Mouse (Mus musculus) G1E (cell line): ENCODE measurements around the gene Epp13. TPM values are rescaled to one million over a fixed set of nuclear protein-coding genes. Genes with fewer than 3 reads are reported as not detected.
A peak's percentile ranks its signal among the peaks of the same experiment; 100 is the strongest.

Experiments
- ATAC-seq: 2 replicates; pipeline ENCODE4 v1.8.0; 2016; ENCODE audit warnings: mild to moderate bottlenecking; ENCODE audit not compliant: insufficient number of reproducible peaks, poor library complexity, low FRiP score, severe bottlenecking; ENCODE audit errors: extremely low read depth
- DNase-seq: peaks from one replicate; pipeline ENCODE4 v3.0.0; 2012; ENCODE audit warnings: low spot score
- H3K27me3 ChIP-seq: 2 replicates; pipeline ENCODE4 v1.6.1; 2012; ENCODE audit warnings: mild to moderate bottlenecking, low read length, inconsistent platforms; ENCODE audit not compliant: insufficient read depth
- H3K36me3 ChIP-seq: replicated peaks from 2 replicates; pipeline ENCODE3; 2012; ENCODE audit warnings: mild to moderate bottlenecking, inconsistent platforms
- H3K4me1 ChIP-seq: 2 replicates; pipeline ENCODE4 v1.6.1; 2012; ENCODE audit warnings: low read depth, low read length, inconsistent platforms, mixed read lengths; ENCODE audit not compliant: insufficient read depth
- H3K4me3 ChIP-seq: 2 replicates; pipeline ENCODE4 v1.5.1; 2012; ENCODE audit warnings: low read depth, mild to moderate bottlenecking, inconsistent platforms, low read length, moderate library complexity, mixed read lengths
- H3K9me3 ChIP-seq: replicated peaks from 2 replicates; pipeline ENCODE4 v1.6.1; 2012; ENCODE audit warnings: inconsistent platforms
- GATA1 ChIP-seq: IDR thresholded peaks from 2 replicates; pipeline ENCODE4 v1.6.1; 2012; ENCODE audit warnings: borderline replicate concordance, low read length, inconsistent platforms, mixed read lengths
- GATA2 ChIP-seq: IDR thresholded peaks from 2 replicates; pipeline ENCODE4 v1.6.1; 2012; ENCODE audit warnings: low read depth, low read length, inconsistent platforms, borderline replicate concordance
- polyA plus RNA-seq: library from polyadenylated mRNA; stranded (reverse); fragments of >175 nt; gene quantifications from 2 replicates; pipeline ENCODE4 v1.2.3, GENCODE M21; 2012
- total RNA-seq, 2 experiments: library from RNA; stranded (forward) in 1 of 2; stranded (reverse) in 1 of 2; fragments of 200-1000 nt in 1 of 2; fragments of >200 nt in 1 of 2; fragmentation: Nextera tagmentation in 1 of 2; gene quantifications; 2 replicates each; pipeline ENCODE4 v1.2.3; 2014 to 2017

The Epp13 gene
- total and polyA plus RNA-seq, 3 experiments = not detected

DNA sequence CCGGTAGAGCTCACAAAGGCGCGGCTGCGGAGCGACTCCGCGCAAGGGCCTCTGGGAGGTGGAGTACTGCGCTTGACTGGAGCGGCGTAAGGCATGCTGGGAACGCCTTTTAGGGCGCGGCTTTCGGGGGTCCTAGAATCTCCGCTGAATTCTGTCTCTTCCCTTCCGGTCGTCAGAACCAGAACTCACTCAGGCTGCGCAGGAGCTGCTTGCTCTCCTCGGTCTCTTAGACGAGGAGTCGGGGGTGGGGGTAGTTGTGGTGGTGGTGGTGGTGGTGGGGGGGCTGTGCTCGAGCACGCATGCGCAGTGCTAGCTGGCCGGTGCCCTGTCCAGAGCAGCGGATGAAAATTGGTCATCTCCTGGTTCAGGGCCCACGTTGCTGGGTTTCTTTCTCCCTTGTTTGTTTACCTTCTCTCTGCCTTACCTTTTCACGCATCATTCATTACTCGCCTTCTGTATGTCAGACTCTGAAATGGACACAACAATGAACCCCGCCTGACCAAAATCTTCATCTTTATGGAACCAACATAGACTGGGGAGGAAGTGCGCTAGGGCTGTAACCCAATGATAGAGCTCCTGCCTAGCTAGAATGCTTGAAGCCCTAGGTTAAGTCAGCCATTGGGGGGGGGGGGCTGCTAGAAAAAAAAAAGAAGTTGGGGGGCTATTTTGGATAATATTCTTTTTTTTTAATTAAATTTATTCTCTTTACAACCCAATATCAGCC lies 78.9 kb downstream of the Epp13 start, which contains the start of gene Zfp583:
TSS of gene Zfp583 (minus strand) at position 53 of the 724 bp plus-strand sequence.
- Histone ChIP-seq H3K4me1 (peaks cover 4% of the 10 kb centered on the region; the same call in 1 of the 2 replicates), H3K4me3 (peak within 1 kb of the TSS; percentile 52; the same call in 1 of the 2 replicates), H3K9me3 (no peaks in the 10 kb centered on the region), H3K27me3 (no peaks in the 10 kb centered on the region), H3K36me3 (no peaks in the 10 kb centered on the region)
- no peak for TF ChIP-seq GATA2
- TF ChIP-seq GATA1 = no peak
- ATAC-seq = no peak
- DNase-seq = no peak

Other genes with a start within 250 kb of the Epp13 start
- not detected in 2 replicates for gene Vmn1r65, start 241.7 kb upstream of the Epp13 start, total RNA-seq (2014; fragmentation: Nextera tagmentation)
- 0.06 and 0.22 TPM in 2 replicates for gene Vmn1r65, start 241.7 kb upstream of the Epp13 start, total RNA-seq (2017)
- gene Vmn1r65, start 241.7 kb upstream of the Epp13 start, polyA plus RNA-seq = not detected in 2 replicates
- not detected in 2 replicates for gene Nlrp4c, start 207.5 kb upstream of the Epp13 start, total RNA-seq (2014; fragmentation: Nextera tagmentation)
- gene Nlrp4c, start 207.5 kb upstream of the Epp13 start, total RNA-seq (2017) = 0.06 and 0.11 TPM in 2 replicates
- not detected in 2 replicates for gene Nlrp4c, start 207.5 kb upstream of the Epp13 start, polyA plus RNA-seq
- gene Zfp787, start 96.7 kb upstream of the Epp13 start, total RNA-seq (2014; fragmentation: Nextera tagmentation) = 23.5 and 36.9 TPM in 2 replicates
- 33.1 and 39.0 TPM in 2 replicates for gene Zfp787, start 96.7 kb upstream of the Epp13 start, total RNA-seq (2017)
- 47.7 and 49.8 TPM in 2 replicates for gene Zfp787, start 96.7 kb upstream of the Epp13 start, polyA plus RNA-seq
- 7.1 and 15.0 TPM in 2 replicates for gene Zfp444, start 80.5 kb upstream of the Epp13 start, total RNA-seq (2014; fragmentation: Nextera tagmentation)
- 26.9 and 29.3 TPM in 2 replicates for gene Zfp444, start 80.5 kb upstream of the Epp13 start, total RNA-seq (2017)
- gene Zfp444, start 80.5 kb upstream of the Epp13 start, polyA plus RNA-seq = 45.2 and 48.6 TPM in 2 replicates
- gene Galp, start 55.6 kb upstream of the Epp13 start, total RNA-seq (2014; fragmentation: Nextera tagmentation) = not detected in 2 replicates
- gene Galp, start 55.6 kb upstream of the Epp13 start, total RNA-seq (2017) = not detected in 2 replicates
- not detected in 2 replicates for gene Galp, start 55.6 kb upstream of the Epp13 start, polyA plus RNA-seq
- not detected in 2 replicates for gene Zscan5b, start 30.4 kb upstream of the Epp13 start, total RNA-seq (2014; fragmentation: Nextera tagmentation)
- gene Zscan5b, start 30.4 kb upstream of the Epp13 start, total RNA-seq (2017) = not detected in 2 replicates
- not detected in 2 replicates for gene Zscan5b, start 30.4 kb upstream of the Epp13 start, polyA plus RNA-seq
- 10.1 and 12.8 TPM in 2 replicates for gene Zfp667, start 33.9 kb downstream of the Epp13 start, total RNA-seq (2014; fragmentation: Nextera tagmentation)
- gene Zfp667, start 33.9 kb downstream of the Epp13 start, total RNA-seq (2017) = 16.3 and 17.0 TPM in 2 replicates
- 0.19 and 0.47 TPM in 2 replicates for gene Zfp667, start 33.9 kb downstream of the Epp13 start, polyA plus RNA-seq
- gene Zfp583, start 78.6 kb downstream of the Epp13 start, total RNA-seq (2014; fragmentation: Nextera tagmentation) = 1.2 and 3.1 TPM in 2 replicates
- 0.49 and 0.64 TPM in 2 replicates for gene Zfp583, start 78.6 kb downstream of the Epp13 start, total RNA-seq (2017)
- gene Zfp583, start 78.6 kb downstream of the Epp13 start, polyA plus RNA-seq = 0.29 and 0.38 TPM in 2 replicates
- not detected in 2 replicates for gene Gm3854, start 91.0 kb downstream of the Epp13 start, total RNA-seq (2014; fragmentation: Nextera tagmentation)
- 0.05 and 0.12 TPM in 2 replicates for gene Gm3854, start 91.0 kb downstream of the Epp13 start, total RNA-seq (2017)
- not detected in 2 replicates for gene Gm3854, start 91.0 kb downstream of the Epp13 start, polyA plus RNA-seq
- 0.83 and 8.5 TPM in 2 replicates for gene Zfp78, start 110.6 kb downstream of the Epp13 start, total RNA-seq (2014; fragmentation: Nextera tagmentation)
- 2.3 and 2.5 TPM in 2 replicates for gene Zfp78, start 110.6 kb downstream of the Epp13 start, total RNA-seq (2017)
- 0.03 and 0.12 TPM in 2 replicates for gene Zfp78, start 110.6 kb downstream of the Epp13 start, polyA plus RNA-seq
- 2.1 and 5.8 TPM in 2 replicates for gene Zfp28, start 130.6 kb downstream of the Epp13 start, total RNA-seq (2014; fragmentation: Nextera tagmentation)
- 1.8 and 2.6 TPM in 2 replicates for gene Zfp28, start 130.6 kb downstream of the Epp13 start, total RNA-seq (2017)
- 0.46 and 0.63 TPM in 2 replicates for gene Zfp28, start 130.6 kb downstream of the Epp13 start, polyA plus RNA-seq
- gene Smim17, start 146.0 kb downstream of the Epp13 start, total RNA-seq (2014; fragmentation: Nextera tagmentation) = 1.5 TPM in 1 of 2 replicates, not detected in the other
- not detected in 2 replicates for gene Smim17, start 146.0 kb downstream of the Epp13 start, total RNA-seq (2017)
- not detected in 2 replicates for gene Smim17, start 146.0 kb downstream of the Epp13 start, polyA plus RNA-seq
- gene Gm20715, start 157.6 kb downstream of the Epp13 start, total RNA-seq (2014; fragmentation: Nextera tagmentation) = not detected in 2 replicates
- 0.06 and 0.11 TPM in 2 replicates for gene Gm20715, start 157.6 kb downstream of the Epp13 start, total RNA-seq (2017)
- gene Gm20715, start 157.6 kb downstream of the Epp13 start, polyA plus RNA-seq = not detected in 2 replicates
- not detected in 2 replicates for gene Olfr1344, start 186.0 kb downstream of the Epp13 start, total RNA-seq (2014; fragmentation: Nextera tagmentation)
- 0.11 TPM in 1 of 2 replicates, not detected in the other for gene Olfr1344, start 186.0 kb downstream of the Epp13 start, total RNA-seq (2017)
- not detected in 2 replicates for gene Olfr1344, start 186.0 kb downstream of the Epp13 start, polyA plus RNA-seq
- not detected in 2 replicates for gene Olfr1336, start 203.5 kb downstream of the Epp13 start, total RNA-seq (2014; fragmentation: Nextera tagmentation)
- under 0.01 and 0.16 TPM in 2 replicates for gene Olfr1336, start 203.5 kb downstream of the Epp13 start, total RNA-seq (2017)
- not detected in 2 replicates for gene Olfr1336, start 203.5 kb downstream of the Epp13 start, polyA plus RNA-seq
- gene Olfr1346, start 214.4 kb downstream of the Epp13 start, total RNA-seq (2014; fragmentation: Nextera tagmentation) = not detected in 2 replicates
- 0.06 and 0.11 TPM in 2 replicates for gene Olfr1346, start 214.4 kb downstream of the Epp13 start, total RNA-seq (2017)
- gene Olfr1346, start 214.4 kb downstream of the Epp13 start, polyA plus RNA-seq = not detected in 2 replicates
- not detected in 2 replicates for gene Olfr5, start 234.2 kb downstream of the Epp13 start, total RNA-seq (2014; fragmentation: Nextera tagmentation)
- 0.11 TPM in 1 of 2 replicates, not detected in the other for gene Olfr5, start 234.2 kb downstream of the Epp13 start, total RNA-seq (2017)
- not detected in 2 replicates for gene Olfr5, start 234.2 kb downstream of the Epp13 start, polyA plus RNA-seq
- not detected in 2 replicates for gene Olfr1347, start 247.0 kb downstream of the Epp13 start, total RNA-seq (2014; fragmentation: Nextera tagmentation)
- 0.12 and 0.33 TPM in 2 replicates for gene Olfr1347, start 247.0 kb downstream of the Epp13 start, total RNA-seq (2017)
- not detected in 2 replicates for gene Olfr1347, start 247.0 kb downstream of the Epp13 start, polyA plus RNA-seq